Mouse (Mus musculus): ENCODE results near the gene Mdh2.

Mdh2 gene

GRCm38 (mm10) chr5:135803135-135803534 lies 24.9 kb downstream of the Mdh2 start:
- TF ChIP-seq GATA4 (IDR thresholded peaks at IDR 0.05; ENCODE audit: insufficient replicate concordance, low read length), result no peak

GRCm38 (mm10) chr5:135803676-135804075 lies 25.4 kb downstream of the Mdh2 start:
- no peak for TF ChIP-seq GATA4 (IDR thresholded peaks at IDR 0.05; ENCODE audit: insufficient replicate concordance, low read length)

GRCm38 (mm10) chr5:135804735-135805134 lies 26.5 kb downstream of the Mdh2 start:
- no peak for TF ChIP-seq GATA4 (IDR thresholded peaks at IDR 0.05; ENCODE audit: insufficient replicate concordance, low read length)

GRCm38 (mm10) chr5:135806555-135807262 lies 28.4 kb downstream of the Mdh2 start, which contains the start of gene Srrm3:
Gene Srrm3 (plus strand): TSS chr5:135806890.
- TF ChIP-seq GATA4 (IDR thresholded peaks at IDR 0.05; ENCODE audit: insufficient replicate concordance, low read length), result no peak; the same call in 1 of the 2 replicates

GRCm38 (mm10) chr5:135807263-135807637 lies 29.0 kb downstream of the Mdh2 start:
- TF ChIP-seq GATA4 (IDR thresholded peaks at IDR 0.05; ENCODE audit: insufficient replicate concordance, low read length), result no peak

GRCm38 (mm10) chr5:135812991-135813390 lies 34.7 kb downstream of the Mdh2 start:
- no peak for TF ChIP-seq GATA4 (IDR thresholded peaks at IDR 0.05; ENCODE audit: insufficient replicate concordance, low read length)

GRCm38 (mm10) chr5:135818491-135818890 lies 40.2 kb downstream of the Mdh2 start:
- TF ChIP-seq GATA4 (IDR thresholded peaks at IDR 0.05; ENCODE audit: insufficient replicate concordance, low read length), result no peak

GRCm38 (mm10) chr5:135822316-135822944 lies 44.1 kb downstream of the Mdh2 start:
- TF ChIP-seq GATA4 (IDR thresholded peaks at IDR 0.05; ENCODE audit: insufficient replicate concordance, low read length), result no peak

GRCm38 (mm10) chr5:135824517-135824916 lies 46.2 kb downstream of the Mdh2 start:
- no peak for TF ChIP-seq GATA4 (IDR thresholded peaks at IDR 0.05; ENCODE audit: insufficient replicate concordance, low read length)

GRCm38 (mm10) chr5:135826225-135826624 lies 47.9 kb downstream of the Mdh2 start:
- no peak for TF ChIP-seq GATA4 (IDR thresholded peaks at IDR 0.05; ENCODE audit: insufficient replicate concordance, low read length)

- TF ChIP-seq GATA4 (IDR thresholded peaks at IDR 0.05; ENCODE audit: insufficient replicate concordance, low read length), result no peak
Observed at GRCm38 (mm10) chr5:135829381-135829780, 51.1 kb downstream of the Mdh2 start.

GRCm38 (mm10) chr5:135832729-135833128 lies 54.4 kb downstream of the Mdh2 start:
- TF ChIP-seq GATA4 (IDR thresholded peaks at IDR 0.05; ENCODE audit: insufficient replicate concordance, low read length), result no peak

GRCm38 (mm10) chr5:135834769-135835491 lies 56.6 kb downstream of the Mdh2 start:
- TF ChIP-seq GATA4 (IDR thresholded peaks at IDR 0.05; ENCODE audit: insufficient replicate concordance, low read length), result no peak

- no peak for TF ChIP-seq GATA4 (IDR thresholded peaks at IDR 0.05; ENCODE audit: insufficient replicate concordance, low read length)
Observed at GRCm38 (mm10) chr5:135835492-135835858, 57.2 kb downstream of the Mdh2 start.

GRCm38 (mm10) chr5:135835981-135836380 lies 57.7 kb downstream of the Mdh2 start:
- TF ChIP-seq GATA4 (IDR thresholded peaks at IDR 0.05; ENCODE audit: insufficient replicate concordance, low read length), result no peak

Data from liver, adult (tissue).